Mouse (Mus musculus) granulocyte monocyte progenitor cell, adult 5-6 weeks (primary cell): Measurements from ENCODE around the gene Setd4. TPM values are rescaled to one million over a fixed set of nuclear protein-coding genes. Genes with fewer than 3 reads are reported as not detected.

ENCODE experiments used
- ATAC-seq: replicated peaks from 2 replicates; pipeline ENCODE4 v1.8.0; 2016; ENCODE audit warnings: mild to moderate bottlenecking, moderate TSS enrichment, inconsistent platforms; ENCODE audit not compliant: poor library complexity, severe bottlenecking
- total RNA-seq, 2 experiments: library from RNA; stranded (forward) in 1 of 2; stranded (reverse) in 1 of 2; fragments of 200-712, 200-1000 nt in 1 of 2; fragments of >200 nt in 1 of 2; fragmentation: Nextera tagmentation in 1 of 2; gene quantifications; 2 replicates each; pipeline ENCODE4 v1.2.3; 2014 to 2017

Gene Setd4
- total RNA-seq, 2 experiments from 2014 or later, result 3.5 to 13.4 TPM

GRCm38 (mm10) chr16:93593406-93593805 lies 10.5 kb downstream of the Setd4 start:
- ATAC-seq, result peak; percentile 30; the same call in 1 of the 2 replicates

DNA sequence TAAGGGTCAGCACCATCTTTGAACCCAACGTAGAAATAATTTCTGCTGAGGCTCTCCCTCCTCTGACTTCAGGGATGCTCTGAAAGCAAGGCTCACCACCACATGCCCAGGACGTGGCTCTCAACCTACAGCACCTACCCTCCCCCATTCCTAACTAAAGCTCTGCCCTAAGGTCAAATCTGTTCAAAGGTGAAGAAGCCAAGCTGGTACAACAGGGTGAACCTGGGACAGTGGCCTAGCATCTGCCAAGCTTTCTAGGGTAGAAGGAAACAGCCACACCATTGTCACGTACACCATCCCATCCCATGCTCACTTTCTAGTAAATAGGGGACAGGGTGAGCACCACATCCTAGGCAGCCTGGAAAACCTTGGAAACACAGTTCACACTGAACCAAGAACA lies 11.2 kb downstream of the Setd4 start:
- no peak for ATAC-seq

DNA sequence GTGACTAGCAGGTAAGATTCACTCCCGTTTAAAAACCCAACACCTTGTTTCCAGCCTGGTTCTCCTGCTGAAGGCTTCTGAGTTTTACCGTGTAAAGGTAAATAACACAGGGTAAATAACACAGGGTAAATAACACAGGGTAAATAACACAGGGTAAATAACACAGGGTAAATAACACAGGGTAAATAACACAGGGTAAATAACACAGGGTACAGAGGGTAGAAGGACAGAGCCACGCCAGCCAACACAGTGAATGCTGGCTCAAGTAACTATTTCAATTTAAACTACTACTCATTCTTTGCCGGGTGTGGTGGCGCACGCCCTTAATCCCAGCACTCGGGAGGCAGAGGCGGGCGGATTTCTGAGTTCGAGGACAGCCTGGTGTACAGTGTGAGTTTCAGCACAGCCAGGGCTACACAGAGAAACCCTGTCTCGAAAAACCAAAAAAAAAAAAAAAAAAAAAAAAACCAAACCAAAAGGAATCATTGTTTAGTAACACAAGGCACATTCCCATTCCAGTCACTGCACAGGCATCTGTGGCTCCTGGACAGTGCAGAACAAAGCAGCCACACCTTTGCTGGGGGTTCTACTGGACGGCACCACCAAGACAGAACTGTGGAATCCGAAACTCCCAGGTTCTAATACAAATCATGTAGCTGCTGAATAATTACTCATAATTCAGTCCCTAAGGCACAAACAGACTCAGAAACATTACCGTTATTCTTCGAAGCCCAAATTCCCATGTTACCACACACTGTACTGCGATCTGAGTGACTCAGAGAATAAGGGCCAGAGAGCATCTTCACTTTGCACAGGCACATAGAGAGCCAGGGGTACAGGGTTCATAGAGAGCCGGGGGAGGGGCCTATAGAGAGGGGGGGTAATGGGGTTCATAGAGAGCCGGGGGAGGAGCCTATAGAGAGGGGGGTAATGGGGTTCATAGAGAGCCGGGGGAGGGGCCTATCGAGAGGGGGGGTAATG lies 12.1 kb downstream of the Setd4 start:
- no peak for ATAC-seq

DNA sequence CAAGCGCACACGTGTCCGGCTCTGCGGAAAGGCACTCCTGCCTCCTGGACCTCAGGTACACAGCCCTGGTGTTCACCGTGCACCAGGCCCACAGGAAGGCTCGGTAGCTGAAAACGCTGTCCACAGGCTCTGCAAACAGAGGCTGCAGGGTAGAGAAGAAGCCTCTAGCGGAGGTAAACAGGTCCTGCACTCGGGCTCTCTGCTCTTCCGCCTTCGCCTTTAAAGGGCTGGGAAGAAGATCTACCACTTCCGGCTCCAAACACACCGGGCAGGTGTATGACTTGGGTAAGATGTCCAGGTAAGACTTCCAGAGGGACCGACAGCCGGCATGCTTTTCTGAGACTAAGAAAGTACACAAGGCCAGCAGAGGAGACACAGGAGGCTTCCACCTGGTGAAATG lies 12.9 kb downstream of the Setd4 start:
- ATAC-seq, result no peak

GRCm38 (mm10) chr16:93588281-93588680 lies 15.6 kb downstream of the Setd4 start:
- ATAC-seq, result no peak

- ATAC-seq, result peak; percentile 77
Measured at GRCm38 (mm10) chr16:93586382-93586781, 17.5 kb downstream of the Setd4 start.

DNA sequence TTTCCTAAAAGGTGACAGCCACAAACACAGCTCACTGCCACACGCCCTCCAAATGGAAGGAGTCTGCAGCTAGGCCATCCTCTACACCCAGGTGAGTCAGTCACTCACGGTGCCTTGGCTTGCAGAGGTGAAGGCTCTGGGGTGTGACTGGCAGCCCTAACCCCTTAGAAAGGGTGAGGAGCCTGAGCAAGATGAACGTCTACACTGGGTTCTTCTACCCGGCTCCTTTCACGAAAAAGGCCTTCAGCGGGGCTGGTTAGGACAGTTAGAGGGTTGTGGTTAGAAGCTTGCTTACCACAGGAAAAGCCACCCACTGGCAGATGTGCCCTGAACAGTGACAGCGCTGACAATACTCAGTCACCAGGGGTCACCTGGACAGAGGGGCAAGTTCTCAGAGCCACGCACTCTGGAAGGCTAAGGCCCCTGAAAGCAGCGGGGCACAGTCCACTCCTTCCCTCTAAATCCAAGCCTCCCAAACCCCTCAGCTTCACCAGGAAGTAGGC lies 18.1 kb downstream of the Setd4 start:
- peak; percentile 77 for ATAC-seq

DNA sequence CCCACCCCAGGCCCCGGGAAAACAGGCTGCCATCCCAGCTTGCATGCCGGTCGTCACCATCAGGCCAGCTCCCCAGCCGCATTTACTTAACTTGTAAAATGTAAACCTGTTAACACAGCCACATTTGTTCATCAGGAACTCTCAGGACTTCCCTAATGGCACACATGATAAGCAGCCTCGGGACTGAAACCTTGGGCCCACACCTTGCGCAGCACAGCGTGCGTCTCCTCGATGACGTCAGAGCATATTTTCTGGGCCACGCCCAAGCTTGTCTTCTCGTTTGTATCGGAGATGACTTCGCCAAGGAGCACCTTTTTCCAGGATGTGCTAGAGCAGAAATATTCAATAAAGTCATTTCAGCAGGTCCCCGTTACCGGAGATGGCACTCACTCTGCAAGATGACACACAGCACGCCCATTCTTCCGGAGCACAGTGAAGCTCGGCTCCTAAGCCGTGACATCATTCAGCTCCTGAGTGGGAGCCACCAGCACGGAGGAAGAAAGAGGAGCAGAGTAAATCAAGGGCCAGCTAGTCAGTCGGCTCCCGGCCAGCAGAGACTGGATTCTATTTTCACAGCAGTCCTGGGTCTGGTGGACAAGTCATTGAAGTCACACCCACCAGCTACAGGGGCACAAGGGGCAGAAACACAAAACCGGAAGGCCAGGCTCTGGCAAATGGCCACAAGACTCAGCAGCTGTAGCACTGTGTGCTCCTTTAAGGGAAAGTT lies 18.7 kb downstream of the Setd4 start:
- peak; percentile 48 for ATAC-seq

DNA sequence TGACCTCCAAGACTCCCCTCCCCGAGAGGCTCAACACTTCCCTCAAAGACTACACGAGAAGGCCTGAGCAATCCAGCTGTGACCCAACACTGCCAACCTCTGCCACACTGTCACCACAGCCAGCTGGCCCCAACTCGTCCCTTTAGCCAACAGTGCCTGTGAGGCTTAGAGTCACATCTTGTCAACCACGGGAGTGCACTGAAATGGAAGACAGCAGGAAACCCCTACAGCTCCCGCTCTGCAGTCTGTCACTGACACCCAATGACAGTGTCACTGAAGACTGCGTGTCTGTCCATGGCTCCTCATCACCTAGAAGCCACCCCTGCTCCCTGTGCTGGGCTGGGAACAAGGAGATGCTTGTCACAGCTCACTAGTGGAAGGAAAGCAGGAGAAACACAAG lies 22.7 kb downstream of the Setd4 start:
- ATAC-seq, result no peak

- ATAC-seq, result no peak
Measured at GRCm38 (mm10) chr16:93578346-93579005, 25.4 kb downstream of the Setd4 start.

- peak; percentile 59 for ATAC-seq
Measured at GRCm38 (mm10) chr16:93576412-93577082, 27.3 kb downstream of the Setd4 start.

GRCm38 (mm10) chr16:93575574-93575973 lies 28.3 kb downstream of the Setd4 start:
- ATAC-seq, result no peak

DNA sequence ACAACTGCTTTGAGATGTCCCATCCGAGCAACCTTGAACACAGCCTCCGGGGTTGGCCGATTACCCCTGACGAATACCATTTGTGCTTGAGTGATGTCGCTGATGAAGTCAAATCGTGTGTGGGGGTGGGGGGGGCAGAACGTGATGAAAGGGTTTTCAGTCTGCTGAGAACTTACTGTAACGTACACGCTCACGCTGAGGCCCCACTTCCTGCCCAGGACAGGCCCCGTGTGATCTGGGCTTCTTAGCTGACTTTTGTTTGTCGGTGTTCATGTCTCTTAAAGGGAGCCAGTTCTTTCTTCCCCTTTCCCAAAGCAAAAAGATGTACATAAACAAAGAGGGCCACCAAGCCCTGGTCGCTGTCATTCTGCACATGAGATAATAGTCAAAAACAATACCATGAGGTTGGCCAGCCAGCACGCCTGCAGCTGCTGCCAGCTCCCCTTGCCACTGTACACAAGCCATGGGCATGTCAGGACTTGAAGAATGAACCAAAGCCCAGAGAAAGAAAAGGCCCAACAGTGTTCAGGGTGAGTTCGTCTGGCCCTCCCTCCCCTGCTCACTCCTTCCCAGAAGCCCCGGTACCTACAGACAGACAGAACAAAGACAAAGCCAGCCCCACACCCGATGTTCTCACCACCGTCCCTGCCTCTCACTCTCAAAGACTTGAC lies 29.2 kb downstream of the Setd4 start:
- ATAC-seq, result no peak

- no peak for ATAC-seq
Measured at GRCm38 (mm10) chr16:93573434-93573833, 30.4 kb downstream of the Setd4 start.

DNA sequence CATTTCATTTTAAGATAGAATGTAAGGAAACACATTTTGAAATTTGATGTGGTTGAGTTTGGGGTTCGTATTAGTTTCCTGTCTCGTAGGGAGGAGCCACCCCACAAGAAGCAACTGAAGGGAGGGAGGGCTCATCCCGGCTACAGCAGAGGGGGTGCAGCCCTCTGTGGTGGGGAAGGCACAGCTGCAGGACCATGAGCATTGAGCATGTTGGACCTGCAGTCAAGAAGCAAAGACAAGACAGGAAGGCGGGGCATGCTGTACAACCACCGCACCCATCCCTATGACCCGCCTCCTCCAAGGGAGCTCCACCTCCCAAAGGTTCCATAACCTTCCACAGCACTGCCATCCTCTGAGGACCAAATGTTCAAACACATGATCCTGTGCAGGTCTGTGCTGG lies 31.5 kb downstream of the Setd4 start:
- peak; percentile 82 for ATAC-seq

DNA sequence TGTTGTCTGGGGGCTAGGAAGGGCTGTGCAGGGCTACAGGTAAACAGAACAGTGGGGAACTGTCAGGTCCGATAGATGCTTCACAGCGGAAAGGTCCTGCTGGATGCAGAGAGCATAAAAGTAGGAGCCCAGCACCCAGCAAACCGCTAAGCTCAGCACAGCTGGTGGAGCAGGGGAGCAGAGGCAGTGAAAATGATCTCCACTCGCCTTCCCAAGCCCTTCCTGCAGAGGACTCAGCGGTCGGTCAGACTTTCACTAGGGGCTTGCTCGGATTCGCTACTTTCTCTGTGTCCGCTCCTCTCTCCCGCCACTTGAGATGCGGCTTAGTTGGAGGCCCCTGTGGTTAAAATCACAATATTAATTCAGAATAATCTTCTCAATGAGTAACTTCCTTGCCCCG lies 45.4 kb downstream of the Setd4 start:
- no peak for ATAC-seq

- ATAC-seq, result peak; percentile 22; the same call in 1 of the 2 replicates
Measured at GRCm38 (mm10) chr16:93557646-93558045, 46.2 kb downstream of the Setd4 start.

DNA sequence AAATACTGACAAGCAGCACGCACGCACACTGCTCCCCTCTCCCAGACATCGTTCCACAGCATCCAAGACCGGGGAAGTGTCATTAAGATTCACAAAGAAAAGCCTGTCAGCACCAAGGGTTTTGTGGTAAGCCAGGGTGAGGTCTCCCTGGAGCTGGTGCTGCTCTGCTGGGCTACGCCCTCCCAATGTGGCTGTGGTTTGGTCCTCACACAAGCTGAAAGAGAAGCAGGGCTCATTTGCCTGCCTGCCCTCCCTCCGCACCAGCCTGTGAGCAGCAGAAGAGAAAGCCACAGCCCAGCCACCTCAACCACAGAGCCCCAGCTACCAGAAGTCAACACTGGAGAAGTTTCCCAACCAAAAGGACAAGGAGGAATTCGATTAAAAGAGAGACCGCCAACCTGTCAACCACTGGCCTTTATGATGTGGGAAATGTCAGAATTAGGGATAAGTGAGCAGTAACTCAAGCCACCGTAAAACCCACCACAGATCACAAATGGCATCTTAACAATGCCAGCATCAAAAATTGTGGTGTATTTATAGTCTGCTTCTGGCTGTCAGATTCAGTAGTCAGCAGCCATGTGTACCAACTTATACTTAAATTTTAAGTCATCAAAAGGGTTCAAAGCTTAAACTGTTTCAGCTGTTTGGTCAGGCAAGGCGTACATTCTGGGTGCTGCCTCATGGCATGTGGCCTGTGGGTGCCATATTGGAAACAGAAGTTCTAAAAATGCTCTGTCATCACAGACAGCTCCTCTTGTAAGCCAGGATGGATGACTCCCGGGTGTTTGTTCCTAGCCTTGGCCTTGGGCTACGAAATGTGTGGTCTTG lies 51.0 kb downstream of the Setd4 start:
- peak; percentile 89 for ATAC-seq

- no peak for ATAC-seq
Measured at GRCm38 (mm10) chr16:93549287-93549686, 54.6 kb downstream of the Setd4 start.
